Mouse (Mus musculus) G1E (cell line): ENCODE measurements around the gene Prox1. TPM values are rescaled to one million over a fixed set of nuclear protein-coding genes. Genes with fewer than 3 reads are reported as not detected.

ENCODE experiments used
- ATAC-seq: 2 replicates; pipeline ENCODE4 v1.8.0; 2016; ENCODE audit warnings: mild to moderate bottlenecking; ENCODE audit not compliant: insufficient number of reproducible peaks, poor library complexity, low FRiP score, severe bottlenecking; ENCODE audit errors: extremely low read depth
- DNase-seq: peaks from one replicate; pipeline ENCODE4 v3.0.0; 2012; ENCODE audit warnings: low spot score
- H3K27me3 ChIP-seq: 2 replicates; pipeline ENCODE4 v1.6.1; 2012; ENCODE audit warnings: mild to moderate bottlenecking, low read length, inconsistent platforms; ENCODE audit not compliant: insufficient read depth
- H3K36me3 ChIP-seq: replicated peaks from 2 replicates; pipeline ENCODE3; 2012; ENCODE audit warnings: mild to moderate bottlenecking, inconsistent platforms
- H3K4me1 ChIP-seq: 2 replicates; pipeline ENCODE4 v1.6.1; 2012; ENCODE audit warnings: low read depth, low read length, inconsistent platforms, mixed read lengths; ENCODE audit not compliant: insufficient read depth
- H3K4me3 ChIP-seq: 2 replicates; pipeline ENCODE4 v1.5.1; 2012; ENCODE audit warnings: low read depth, mild to moderate bottlenecking, inconsistent platforms, low read length, moderate library complexity, mixed read lengths
- H3K9me3 ChIP-seq: replicated peaks from 2 replicates; pipeline ENCODE4 v1.6.1; 2012; ENCODE audit warnings: inconsistent platforms
- CTCF ChIP-seq: IDR thresholded peaks from 2 replicates; pipeline ENCODE4 v1.5.1; 2012; ENCODE audit warnings: low read depth, low read length, inconsistent platforms, mixed read lengths
- GATA1 ChIP-seq: IDR thresholded peaks from 2 replicates; pipeline ENCODE4 v1.6.1; 2012; ENCODE audit warnings: borderline replicate concordance, low read length, inconsistent platforms, mixed read lengths
- GATA2 ChIP-seq: IDR thresholded peaks from 2 replicates; pipeline ENCODE4 v1.6.1; 2012; ENCODE audit warnings: low read depth, low read length, inconsistent platforms, borderline replicate concordance
- POLR2AphosphoS5 ChIP-seq: IDR thresholded peaks from 2 replicates; pipeline ENCODE4 v1.6.1; 2012; ENCODE audit warnings: low read depth, low read length, inconsistent platforms; ENCODE audit not compliant: insufficient replicate concordance
- TAL1 ChIP-seq: conservative IDR thresholded peaks from 2 replicates; pipeline ENCODE4 v1.6.1; 2012; ENCODE audit warnings: low read depth, low read length, inconsistent platforms, mixed read lengths
- polyA plus RNA-seq: library from polyadenylated mRNA; stranded (reverse); fragments of >175 nt; gene quantifications from 2 replicates; pipeline ENCODE4 v1.2.3, GENCODE M21; 2012
- total RNA-seq, 2 experiments: library from RNA; stranded (forward) in 1 of 2; stranded (reverse) in 1 of 2; fragments of 200-1000 nt in 1 of 2; fragments of >200 nt in 1 of 2; fragmentation: Nextera tagmentation in 1 of 2; gene quantifications; 2 replicates each; pipeline ENCODE4 v1.2.3; 2014 to 2017

The Prox1 gene
- total and polyA plus RNA-seq, 3 experiments, result 0.05 TPM; not detected in 2

- no peaks in the 10 kb centered on the region for H3K36me3 ChIP-seq
- H3K9me3 ChIP-seq, result peaks cover 65% of the 10 kb centered on the region
- ATAC-seq (no peak), DNase-seq (no peak)
- TF ChIP-seq TAL1, result no peak
- TF ChIP-seq GATA2, result no peak
- no peak for TF ChIP-seq GATA1
- no peak for TF ChIP-seq CTCF
- no peak for TF ChIP-seq POLR2AphosphoS5
- no peak overlapping the region for H3K4me3 ChIP-seq
- no peaks in the 10 kb centered on the region for H3K27me3 ChIP-seq
- no peaks in the 10 kb centered on the region for H3K4me1 ChIP-seq
These were observed 827 bp upstream of the Prox1 start for GRCm38 (mm10) chr1:190171341-190171740.

GRCm38 (mm10) chr1:190170819-190171216, 304 bp upstream of the Prox1 start:
- H3K27me3 ChIP-seq, result no peaks in the 10 kb centered on the region
- no peak overlapping the region for H3K4me3 ChIP-seq
- ATAC-seq, result no peak

DNA sequence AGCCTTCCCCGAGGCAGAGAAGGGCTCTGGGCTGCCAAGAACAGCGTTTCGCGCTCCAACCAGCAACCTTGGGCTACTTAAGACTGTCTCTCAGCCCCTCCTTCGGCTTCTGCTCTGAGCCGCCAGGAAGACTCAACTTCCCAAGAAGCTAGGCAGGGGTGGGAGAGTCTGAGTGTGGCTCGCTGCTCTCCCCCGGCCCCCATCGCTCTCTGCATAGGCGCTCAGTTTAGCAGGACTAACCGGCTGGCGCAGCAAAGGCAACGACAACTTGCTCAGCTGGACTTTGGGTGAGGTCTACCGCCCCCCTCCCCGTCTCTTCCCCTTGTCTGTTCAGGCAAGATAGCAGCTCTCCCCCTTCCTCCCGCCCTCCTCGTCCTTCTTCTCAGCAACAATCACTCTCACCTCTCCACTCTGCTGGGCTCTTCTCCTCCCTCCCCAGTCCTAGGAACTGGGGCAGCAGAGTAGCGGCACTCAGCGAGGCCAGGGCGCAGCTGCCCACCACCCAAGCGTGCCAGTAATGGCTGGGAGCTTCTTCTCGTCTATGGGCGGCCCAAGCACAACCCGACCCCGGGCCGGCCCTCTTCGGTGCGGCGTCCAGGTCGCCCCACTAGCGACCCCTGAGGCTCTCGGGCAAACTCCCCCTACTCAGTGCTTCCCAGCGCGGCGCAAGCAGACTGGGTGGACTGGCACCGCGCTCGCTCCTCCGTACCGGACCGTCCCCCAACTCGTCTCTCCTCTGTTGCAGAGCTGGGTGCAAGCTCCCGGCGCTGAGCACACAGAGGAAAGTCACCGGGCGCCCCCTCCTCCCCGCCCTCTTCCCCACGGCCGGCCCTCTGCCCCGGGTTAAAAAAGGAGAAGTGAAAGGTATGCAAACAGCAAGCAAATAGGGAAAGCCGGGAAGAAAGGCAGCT, 1.5 kb downstream of the Prox1 start:
- Histone ChIP-seq H3K36me3 (no peaks in the 10 kb centered on the region), H3K4me1 (no peaks in the 10 kb centered on the region), H3K4me3 (no peak overlapping the region; the same call in 1 of the 2 replicates), H3K9me3 (peaks cover 56% of the 10 kb centered on the region), H3K27me3 (no peaks in the 10 kb centered on the region)
- DNase-seq (no peak), ATAC-seq (no peak)
- no peak for TF ChIP-seq GATA1
- no peak for TF ChIP-seq POLR2AphosphoS5
- no peak for TF ChIP-seq GATA2
- no peak for TF ChIP-seq CTCF
- no peak for TF ChIP-seq TAL1

More at GRCm38 (mm10) chr1:190170819-190171216, 304 bp upstream of the Prox1 start:
- DNase-seq, result no peak
- TF ChIP-seq GATA1, result no peak
- TF ChIP-seq CTCF, result no peak
- no peak for TF ChIP-seq GATA2
- TF ChIP-seq TAL1, result no peak
- no peak for TF ChIP-seq POLR2AphosphoS5
- Histone ChIP-seq H3K4me1 (no peaks in the 10 kb centered on the region), H3K9me3 (peaks cover 64% of the 10 kb centered on the region), H3K36me3 (no peaks in the 10 kb centered on the region)

DNA sequence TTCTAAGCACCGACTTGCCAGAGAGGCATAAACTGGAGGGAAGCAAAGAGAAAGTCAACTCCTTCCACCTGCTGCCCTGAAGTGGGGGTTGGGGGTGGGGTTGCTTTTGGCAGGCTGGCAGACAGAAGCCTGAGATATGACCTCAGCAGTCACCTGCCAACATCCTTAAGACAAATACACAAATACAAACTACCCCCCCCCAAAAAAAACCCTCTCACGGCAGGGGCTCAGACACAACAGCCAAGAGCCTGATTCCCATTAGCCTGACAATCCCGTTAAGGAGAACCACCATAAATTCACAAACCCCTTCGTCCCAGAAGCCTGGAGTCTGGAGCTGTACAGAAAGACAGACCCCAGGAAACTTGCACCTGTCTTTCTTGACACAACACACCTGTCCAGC, 2.4 kb downstream of the Prox1 start:
- no peaks in the 10 kb centered on the region for H3K27me3 ChIP-seq
- H3K4me3 ChIP-seq, result no peak overlapping the region

DNA sequence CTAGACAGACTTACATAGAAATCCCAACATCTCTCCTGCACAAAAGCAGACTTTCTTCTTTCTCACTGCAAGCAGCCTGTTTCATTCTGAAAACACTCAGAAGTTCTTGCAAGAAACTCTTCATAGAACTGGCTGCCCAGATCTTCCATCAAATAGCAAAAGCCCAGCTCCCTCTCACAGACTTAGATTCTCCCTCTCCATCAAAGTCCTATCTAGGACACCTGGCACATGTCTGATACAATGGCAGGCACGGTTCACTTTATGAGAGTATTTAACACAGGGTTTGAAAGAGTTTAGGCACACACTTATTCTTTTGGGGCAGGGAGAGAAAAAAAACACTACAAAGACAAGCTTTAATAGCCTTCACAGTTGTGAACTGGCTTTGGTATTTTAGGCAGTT, 2.9 kb downstream of the Prox1 start:
- no peaks in the 10 kb centered on the region for H3K36me3 ChIP-seq
- no peaks in the 10 kb centered on the region for H3K27me3 ChIP-seq
- ATAC-seq (no peak), DNase-seq (no peak)
- H3K4me1 ChIP-seq, result no peaks in the 10 kb centered on the region
- peaks cover 52% of the 10 kb centered on the region for H3K9me3 ChIP-seq
- no peak overlapping the region for H3K4me3 ChIP-seq
- TF ChIP-seq GATA2 (no peak), POLR2AphosphoS5 (no peak), GATA1 (no peak), CTCF (no peak), TAL1 (no peak)

More for the DNA sequence above, 2.4 kb downstream of the Prox1 start:
- ATAC-seq (no peak), DNase-seq (no peak)
- no peaks in the 10 kb centered on the region for H3K36me3 ChIP-seq
- no peaks in the 10 kb centered on the region for H3K4me1 ChIP-seq
- TF ChIP-seq GATA1 (no peak), TAL1 (no peak), POLR2AphosphoS5 (no peak), GATA2 (no peak), CTCF (no peak)
- peaks cover 54% of the 10 kb centered on the region for H3K9me3 ChIP-seq

DNA sequence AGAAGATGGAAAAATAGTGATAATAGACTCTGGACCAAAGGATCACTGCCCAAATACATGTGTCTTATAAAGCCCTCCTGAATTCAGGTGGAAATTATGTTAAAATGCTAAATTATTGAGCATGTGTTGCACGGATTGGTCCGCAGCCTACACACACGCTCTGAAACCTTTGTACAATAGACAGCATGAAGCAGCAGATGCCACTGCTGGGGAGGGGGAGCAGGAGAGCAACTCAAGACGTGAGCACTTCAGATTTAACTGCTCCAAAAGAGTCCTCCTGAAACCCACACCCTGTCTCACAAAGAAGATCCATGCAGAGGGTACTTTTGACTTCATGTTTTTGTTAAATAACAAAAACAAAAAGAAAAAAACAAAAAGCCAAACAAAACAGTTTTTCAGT, 5.0 kb downstream of the Prox1 start:
- H3K9me3 ChIP-seq, result peaks cover 56% of the 10 kb centered on the region
- DNase-seq (no peak), ATAC-seq (no peak)
- TF ChIP-seq CTCF (no peak), POLR2AphosphoS5 (no peak), GATA2 (no peak), TAL1 (no peak), GATA1 (no peak)
- no peak overlapping the region for H3K4me3 ChIP-seq
- H3K36me3 ChIP-seq, result no peaks in the 10 kb centered on the region
- no peaks in the 10 kb centered on the region for H3K27me3 ChIP-seq
- H3K4me1 ChIP-seq, result no peaks in the 10 kb centered on the region
